Mouse (Mus musculus) embryonic facial prominence, embryonic 14.5 days (tissue): ENCODE results near the gene Sox30. TPM values are rescaled to one million over a fixed set of nuclear protein-coding genes. Genes with fewer than 3 reads are reported as not detected.
A peak's percentile ranks its signal among the peaks of the same experiment; 100 is the strongest.

ENCODE experiments used
- ATAC-seq: fragments of 200-750 bp; cut with Nextera tagmentation; 2 replicates; pipeline ENCODE4 v1.8.0; 2017; ENCODE audit warnings: low read depth, moderate number of reproducible peaks, moderate TSS enrichment
- DNase-seq: peaks from one replicate; pipeline ENCODE4 v3.0.0-alpha.2; 2015; ENCODE audit warnings: low spot score
- H3K27ac ChIP-seq: fragments of 300-500 bp; sonication (generic); replicated peaks from 2 replicates; pipeline ENCODE4 v1.5.1; 2014; ENCODE audit warnings: low read depth, mild to moderate bottlenecking, low read length, moderate library complexity
- H3K27me3 ChIP-seq: fragments of 300-500 bp; sonication (generic); replicated peaks from 2 replicates; pipeline ENCODE4 v1.6.1; 2014; ENCODE audit warnings: low read length; ENCODE audit not compliant: control insufficient read depth, insufficient read depth
- H3K36me3 ChIP-seq: fragments of 300-500 bp; sonication (generic); 2 replicates; pipeline ENCODE4 v1.6.1; 2014; ENCODE audit warnings: low read length, mixed read lengths; ENCODE audit not compliant: control insufficient read depth, insufficient read depth
- H3K4me1 ChIP-seq: fragments of 300-500 bp; sonication (generic); 2 replicates; pipeline ENCODE4 v1.6.1; 2014; ENCODE audit warnings: antibody characterized with exemption, low read length; ENCODE audit not compliant: control insufficient read depth, insufficient read depth
- H3K4me2 ChIP-seq: fragments of 300-500 bp; sonication (generic); 2 replicates; pipeline ENCODE4 v1.6.1; 2014; ENCODE audit warnings: low read depth, mild to moderate bottlenecking, low read length, moderate library complexity, mixed read lengths
- H3K4me3 ChIP-seq: fragments of 300-500 bp; sonication (generic); 2 replicates; pipeline ENCODE4 v1.5.1; 2014; ENCODE audit warnings: low read depth, mild to moderate bottlenecking, low read length
- H3K9ac ChIP-seq: fragments of 300-500 bp; sonication (generic); 2 replicates; pipeline ENCODE4 v1.6.1; 2014; ENCODE audit warnings: low read depth, mild to moderate bottlenecking, low read length, moderate library complexity, mixed read lengths
- H3K9me3 ChIP-seq: fragments of 300-500 bp; sonication (generic); 2 replicates; pipeline ENCODE4 v1.6.1; 2016; ENCODE audit warnings: low read length; ENCODE audit not compliant: control insufficient read depth
- WGBS: fragments of 180-500 bp; shearing (Covaris S2); extraction: QIAGEN DNeasy Blood & Tissue Kit; methylation state at CpG from one replicate; pipeline ENCODE4 v1.1.7; 2014; 5-methylcytosine and 5-hydroxymethylcytosine counted together
- polyA plus RNA-seq: library from polyadenylated mRNA; unstranded; fragments of >200 nt; fragmentation: Nextera tagmentation; extraction: Ambion mirVana; gene quantifications from 2 replicates; pipeline ENCODE4 v1.2.1, GENCODE M21; 2014

Gene Sox30
- polyA plus RNA-seq, 1 experiment from 2014 or later, result 0.24 TPM

DNA sequence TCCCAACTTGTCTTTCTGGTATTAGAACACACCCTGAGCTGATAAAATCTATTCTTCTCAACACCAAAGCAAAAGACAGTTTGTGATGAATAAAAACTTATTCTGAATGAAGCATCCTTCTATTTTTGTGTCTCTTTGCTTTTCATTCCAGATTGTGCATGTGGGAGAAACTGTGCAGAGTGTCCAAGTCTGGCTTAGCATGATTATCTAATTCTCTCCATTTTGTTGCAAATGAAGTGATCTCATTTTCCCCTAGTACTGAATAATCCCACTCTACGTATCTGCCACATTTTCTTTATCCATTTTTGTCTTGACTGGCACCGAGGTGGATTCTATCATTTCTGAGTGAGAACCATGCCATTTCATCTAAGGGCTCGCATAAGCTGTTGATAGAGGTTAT lies 4.0 kb upstream of the Sox30 start:
- Histone ChIP-seq H3K27me3 (peaks cover 8% of the 10 kb centered on the region; the same call in 1 of the 2 replicates), H3K4me2 (no peak overlapping the region), H3K9me3 (peaks cover 6% of the 10 kb centered on the region), H3K36me3 (no peaks in the 10 kb centered on the region), H3K9ac (no peak overlapping the region), H3K4me1 (no peaks in the 10 kb centered on the region), H3K27ac (no peak overlapping the region), H3K4me3 (no peak overlapping the region)
- ATAC-seq, result no peak
- 76% methylated on average over 3 of the region's 3 CpGs for WGBS
- no peak for DNase-seq

DNA sequence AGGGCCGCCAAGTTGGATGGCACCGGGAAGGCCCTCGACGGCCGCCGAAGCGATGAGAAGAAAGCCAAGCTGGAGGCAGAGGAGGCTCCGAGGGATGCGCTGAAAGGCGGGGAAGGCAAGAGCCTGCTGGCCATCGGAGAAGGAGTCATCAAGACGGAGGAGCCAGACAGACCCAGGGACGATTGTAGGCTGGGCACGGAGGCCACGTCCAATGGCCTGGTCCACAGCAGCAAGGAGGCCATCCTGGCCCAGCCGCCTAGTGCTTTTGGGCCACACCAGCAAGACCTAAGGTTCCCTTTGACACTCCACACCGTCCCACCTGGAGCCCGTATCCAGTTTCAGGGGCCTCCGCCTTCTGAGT lies 763 bp downstream of the Sox30 start:
- Histone ChIP-seq H3K9ac (peak overlapping the region; percentile 84), H3K27ac (no peak overlapping the region), H3K4me1 (no peaks in the 10 kb centered on the region), H3K4me3 (peak overlapping the region; percentile 61), H3K9me3 (peaks cover 6% of the 10 kb centered on the region), H3K4me2 (peak overlapping the region; percentile 86), H3K36me3 (no peaks in the 10 kb centered on the region), H3K27me3 (peaks cover 8% of the 10 kb centered on the region; the same call in 1 of the 2 replicates)
- no peak for DNase-seq
- WGBS, result 42% methylated on average over 17 of the region's 19 CpGs
- peak; percentile 4; the same call in 1 of the 2 replicates for ATAC-seq

GRCm38 (mm10) chr11:45991604-45992003 lies 11.5 kb downstream of the Sox30 start:
- 6% methylated on average over 16 of the region's 16 CpGs for WGBS
- H3K27me3 ChIP-seq, result no peaks in the 10 kb centered on the region
- peak; percentile 28 for DNase-seq
- H3K9me3 ChIP-seq, result no peaks in the 10 kb centered on the region
- no peaks in the 10 kb centered on the region for H3K4me1 ChIP-seq
- H3K4me2 ChIP-seq, result peak overlapping the region; percentile 56
- H3K9ac ChIP-seq, result peak overlapping the region; percentile 23; the same call in 1 of the 2 replicates
- peak overlapping the region; percentile 25 for H3K4me3 ChIP-seq
- no peak overlapping the region for H3K27ac ChIP-seq
- ATAC-seq, result peak; percentile 68
- no peaks in the 10 kb centered on the region for H3K36me3 ChIP-seq

- Histone ChIP-seq H3K9me3 (no peaks in the 10 kb centered on the region), H3K4me3 (peak overlapping the region; percentile 25), H3K27ac (no peak overlapping the region), H3K4me1 (no peaks in the 10 kb centered on the region), H3K27me3 (no peaks in the 10 kb centered on the region), H3K9ac (no peak overlapping the region; the same call in 1 of the 2 replicates), H3K36me3 (no peaks in the 10 kb centered on the region), H3K4me2 (peak overlapping the region; percentile 56)
- WGBS, result 52% methylated on average over 13 of the region's 13 CpGs
- ATAC-seq (no peak), DNase-seq (no peak)
Observed at GRCm38 (mm10) chr11:45992087-45992486, 12.0 kb downstream of the Sox30 start.

GRCm38 (mm10) chr11:46016061-46016460 lies 36.0 kb downstream of the Sox30 start:
- 20% methylated on average over 6 of the region's 6 CpGs for WGBS
- Histone ChIP-seq H3K27ac (no peak overlapping the region), H3K9ac (no peak overlapping the region)

DNA sequence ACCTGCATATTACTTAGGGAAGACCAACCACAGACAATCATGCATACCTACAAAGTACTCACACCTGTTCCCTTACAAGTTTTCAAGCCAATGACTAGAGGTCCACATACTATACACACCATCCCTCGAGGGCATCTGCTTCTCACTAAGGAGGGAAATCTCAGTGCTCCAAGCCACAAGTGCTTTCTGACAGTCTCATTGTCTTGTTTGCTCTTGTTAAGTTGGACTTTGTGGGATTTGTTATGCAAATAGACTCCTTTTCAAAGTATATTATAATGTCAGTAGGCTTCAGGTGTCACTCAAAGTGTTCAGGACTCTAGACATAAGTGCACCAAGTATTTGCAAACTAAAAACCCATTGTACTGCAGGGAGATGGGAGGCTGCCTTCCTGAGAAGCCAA lies 40.1 kb downstream of the Sox30 start:
- ATAC-seq (no peak), DNase-seq (no peak)
- Histone ChIP-seq H3K4me1 (no peaks in the 10 kb centered on the region), H3K27me3 (no peaks in the 10 kb centered on the region), H3K4me3 (no peak overlapping the region), H3K9me3 (no peaks in the 10 kb centered on the region), H3K27ac (no peak overlapping the region), H3K9ac (no peak overlapping the region), H3K4me2 (no peak overlapping the region), H3K36me3 (no peaks in the 10 kb centered on the region)
- 57% methylated on average over 1 of the region's 1 CpGs for WGBS

More at GRCm38 (mm10) chr11:46016061-46016460, 36.0 kb downstream of the Sox30 start:
- DNase-seq, result peak; percentile 81
- no peak for ATAC-seq
- Histone ChIP-seq H3K27me3 (no peaks in the 10 kb centered on the region), H3K4me1 (no peaks in the 10 kb centered on the region), H3K9me3 (no peaks in the 10 kb centered on the region), H3K4me3 (no peak overlapping the region), H3K36me3 (no peaks in the 10 kb centered on the region), H3K4me2 (no peak overlapping the region)

GRCm38 (mm10) chr11:46021850-46022249 lies 41.7 kb downstream of the Sox30 start:
- no peaks in the 10 kb centered on the region for H3K27me3 ChIP-seq
- H3K36me3 ChIP-seq, result no peaks in the 10 kb centered on the region
- H3K4me3 ChIP-seq, result no peak overlapping the region
- H3K4me1 ChIP-seq, result no peaks in the 10 kb centered on the region
- ATAC-seq (no peak), DNase-seq (no peak)
- no peaks in the 10 kb centered on the region for H3K9me3 ChIP-seq
- no peak overlapping the region for H3K27ac ChIP-seq
- no peak overlapping the region for H3K9ac ChIP-seq
- H3K4me2 ChIP-seq, result no peak overlapping the region

DNA sequence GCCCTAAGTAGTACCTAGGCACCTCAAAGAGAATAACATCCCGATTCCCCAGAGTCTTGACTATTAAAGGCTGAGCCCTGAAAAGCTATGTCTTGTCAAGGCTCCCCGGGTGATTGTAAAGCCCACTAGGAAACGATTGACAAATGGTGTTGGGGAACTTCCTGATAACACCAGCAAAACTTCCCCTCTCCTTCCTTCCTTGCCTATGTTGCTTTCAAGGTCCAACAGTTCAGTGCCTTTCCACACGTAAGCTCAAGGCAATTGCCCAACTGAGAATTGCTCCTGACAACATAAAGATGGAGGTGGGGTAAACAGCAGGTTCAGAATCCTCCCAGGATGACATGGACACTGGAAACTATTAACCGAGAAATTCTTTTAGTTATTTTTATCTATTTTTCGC lies 42.9 kb downstream of the Sox30 start:
- no peak overlapping the region for H3K4me3 ChIP-seq
- no peaks in the 10 kb centered on the region for H3K4me1 ChIP-seq
- no peaks in the 10 kb centered on the region for H3K9me3 ChIP-seq
- H3K27me3 ChIP-seq, result no peaks in the 10 kb centered on the region
- no peaks in the 10 kb centered on the region for H3K36me3 ChIP-seq
- 78% methylated on average over 6 of the region's 6 CpGs for WGBS
- H3K9ac ChIP-seq, result no peak overlapping the region
- ATAC-seq (no peak), DNase-seq (no peak)
- H3K27ac ChIP-seq, result no peak overlapping the region
- H3K4me2 ChIP-seq, result no peak overlapping the region

DNA sequence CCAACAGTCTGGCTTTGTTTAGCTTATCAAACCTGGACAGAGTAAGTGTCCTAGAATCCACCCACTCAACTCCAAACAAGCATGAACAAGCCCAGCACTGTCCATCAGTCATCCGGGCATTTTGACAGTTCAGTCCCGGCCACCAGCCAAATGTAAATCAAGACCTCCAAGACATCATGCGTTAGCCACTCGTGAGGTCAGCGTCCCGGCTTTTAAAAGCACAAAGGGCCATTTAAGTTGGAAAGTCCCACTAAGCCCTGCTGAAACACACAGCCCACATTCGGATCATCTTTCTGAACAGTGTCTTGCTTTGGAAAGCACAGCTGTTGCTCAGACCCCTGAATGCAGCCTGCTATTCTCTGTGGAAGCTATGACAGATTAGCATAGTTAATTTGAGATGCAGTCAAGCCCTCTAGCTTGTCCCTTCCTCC lies 45.9 kb downstream of the Sox30 start:
- no peaks in the 10 kb centered on the region for H3K27me3 ChIP-seq
- H3K9ac ChIP-seq, result no peak overlapping the region
- no peaks in the 10 kb centered on the region for H3K36me3 ChIP-seq
- peak; percentile 89 for ATAC-seq
- no peak overlapping the region for H3K4me2 ChIP-seq
- WGBS, result 30% methylated on average over 7 of the region's 7 CpGs
- H3K4me1 ChIP-seq, result peaks cover 10% of the 10 kb centered on the region
- no peak overlapping the region for H3K4me3 ChIP-seq
- no peak overlapping the region for H3K27ac ChIP-seq
- peak; percentile 89 for DNase-seq
- no peaks in the 10 kb centered on the region for H3K9me3 ChIP-seq
